Mouse (Mus musculus) stomach, embryonic 14.5 days (tissue): ENCODE data around the gene Btk. TPM values are rescaled to one million over a fixed set of nuclear protein-coding genes. Genes with fewer than 3 reads are reported as not detected.

Experiments used
- ATAC-seq: fragments of 200-750 bp; cut with Nextera tagmentation; 2 replicates; pipeline ENCODE4 v1.8.0; 2017; ENCODE audit warnings: low read depth, moderate TSS enrichment; ENCODE audit not compliant: insufficient number of reproducible peaks, insufficient read depth, low FRiP score
- H3K27ac ChIP-seq: fragments of 300-500 bp; sonication (generic); 2 replicates; pipeline ENCODE4 v1.5.1; 2014; ENCODE audit warnings: mild to moderate bottlenecking, low read length, moderate library complexity, mixed read lengths
- H3K27me3 ChIP-seq: fragments of 300-500 bp; sonication (generic); 2 replicates; pipeline ENCODE4 v1.6.1; 2014; ENCODE audit warnings: low read length, control low read depth, mixed read lengths; ENCODE audit not compliant: control insufficient read depth, insufficient read depth
- H3K36me3 ChIP-seq: fragments of 300-500 bp; sonication (generic); 2 replicates; pipeline ENCODE4 v1.6.1; 2014; ENCODE audit warnings: mild to moderate bottlenecking, control low read depth, low read length, moderate library complexity, mixed read lengths; ENCODE audit not compliant: control insufficient read depth, insufficient read depth
- H3K4me1 ChIP-seq: fragments of 300-500 bp; sonication (generic); 2 replicates; pipeline ENCODE4 v1.6.1; 2014; ENCODE audit warnings: low read length, control low read depth, mixed read lengths; ENCODE audit not compliant: control insufficient read depth, insufficient read depth
- H3K4me2 ChIP-seq: fragments of 300-500 bp; sonication (generic); replicated peaks from 2 replicates; pipeline ENCODE4 v1.6.1; 2014; ENCODE audit warnings: low read depth, low read length, control low read depth
- H3K4me3 ChIP-seq: fragments of 300-500 bp; sonication (generic); 2 replicates; pipeline ENCODE4 v1.5.1; 2014; ENCODE audit warnings: low read depth, low read length, control low read depth
- H3K9ac ChIP-seq: fragments of 300-500 bp; sonication (generic); replicated peaks from 2 replicates; pipeline ENCODE4 v1.6.1; 2014; ENCODE audit warnings: low read depth, mild to moderate bottlenecking, control low read depth, low read length, moderate library complexity, mixed read lengths
- H3K9me3 ChIP-seq: fragments of 300-500 bp; sonication (generic); 2 replicates; pipeline ENCODE4 v1.6.1; 2016; ENCODE audit warnings: low read depth, low read length, control low read depth; ENCODE audit not compliant: control insufficient read depth
- WGBS: fragments of 180-500 bp; shearing (Covaris S2); extraction: QIAGEN DNeasy Blood & Tissue Kit; methylation state at CpG from one replicate; pipeline ENCODE4 v1.1.7; 2014; 5-methylcytosine and 5-hydroxymethylcytosine counted together
- polyA plus RNA-seq: library from polyadenylated mRNA; unstranded; fragments of >200 nt; fragmentation: Nextera tagmentation; extraction: Ambion mirVana; gene quantifications from 2 replicates; pipeline ENCODE4 v1.2.1, GENCODE M21; 2014

Gene Btk
- polyA plus RNA-seq, 1 experiment from 2014 or later: 0.29 TPM

- no peaks in the 10 kb centered on the region for H3K9me3 ChIP-seq
- WGBS: 86% methylated on average over 4 of the region's 4 CpGs
- H3K9ac ChIP-seq: no peak overlapping the region
- H3K27me3 ChIP-seq: no peaks in the 10 kb centered on the region
- no peak for ATAC-seq
- no peak overlapping the region for H3K4me3 ChIP-seq
- no peak overlapping the region for H3K4me2 ChIP-seq
- no peak overlapping the region for H3K27ac ChIP-seq
- H3K4me1 ChIP-seq: no peaks in the 10 kb centered on the region
- peaks cover 4% of the 10 kb centered on the region; the same call in 1 of the 2 replicates for H3K36me3 ChIP-seq
Measured at GRCm38 (mm10) chrX:134588261-134588660, 4.9 kb upstream of the Btk start.

DNA sequence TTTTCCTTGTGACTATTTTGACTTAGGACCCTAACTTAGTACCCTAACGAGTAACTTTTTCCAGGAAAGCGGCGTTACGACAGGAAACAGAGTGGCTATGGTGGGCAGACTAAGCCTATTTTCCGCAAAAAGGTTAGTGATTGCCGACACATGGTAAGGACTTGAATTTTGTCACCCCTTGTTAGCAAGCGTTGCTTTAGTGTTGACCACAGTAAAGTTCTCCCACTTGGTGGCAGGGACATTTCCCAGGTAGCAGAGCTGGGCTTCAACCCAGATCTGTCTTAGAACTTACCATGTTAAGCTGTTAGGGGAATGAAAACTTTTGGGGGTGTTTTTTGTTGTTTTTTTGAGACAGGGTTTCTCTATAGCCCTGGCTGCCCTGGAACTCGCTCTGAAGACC is 3.1 kb upstream of the Btk start:
- H3K27ac ChIP-seq: no peak overlapping the region
- H3K4me3 ChIP-seq: peak overlapping the region; percentile 49
- H3K9ac ChIP-seq: peak overlapping the region; percentile 58
- H3K4me1 ChIP-seq: no peaks in the 10 kb centered on the region
- no peak for ATAC-seq
- H3K9me3 ChIP-seq: no peaks in the 10 kb centered on the region
- WGBS: 42% methylated on average over 8 of the region's 8 CpGs
- H3K27me3 ChIP-seq: no peaks in the 10 kb centered on the region
- H3K36me3 ChIP-seq: peaks cover 4% of the 10 kb centered on the region; the same call in 1 of the 2 replicates
- H3K4me2 ChIP-seq: peak overlapping the region; percentile 64

- no peaks in the 10 kb centered on the region for H3K27me3 ChIP-seq
- H3K4me2 ChIP-seq: peak within 1 kb of the TSS; percentile 64
- peak within 1 kb of the TSS; percentile 49 for H3K4me3 ChIP-seq
- H3K27ac ChIP-seq: peak within 1 kb of the TSS; percentile 84
- no peaks in the 10 kb centered on the region for H3K4me1 ChIP-seq
- WGBS: 17% methylated on average over 45 of the region's 45 CpGs
- ATAC-seq: peak; percentile 97
- no peaks in the 10 kb centered on the region for H3K9me3 ChIP-seq
- peaks cover 4% of the 10 kb centered on the region; the same call in 1 of the 2 replicates for H3K36me3 ChIP-seq
- H3K9ac ChIP-seq: peak within 1 kb of the TSS; percentile 58
Measured at GRCm38 (mm10) chrX:134585103-134586002, 2.0 kb upstream of the Btk start, which contains the start of gene Rpl36a. Gene Rpl36a, plus strand, starts transcription at chrX:134585654.

GRCm38 (mm10) chrX:134582270-134582669 is 1.1 kb downstream of the Btk start:
- H3K27me3 ChIP-seq: no peaks in the 10 kb centered on the region
- no peaks in the 10 kb centered on the region for H3K4me1 ChIP-seq
- WGBS: 84% methylated on average over 11 of the region's 11 CpGs
- no peaks in the 10 kb centered on the region for H3K36me3 ChIP-seq
- no peak overlapping the region for H3K4me3 ChIP-seq
- no peak overlapping the region for H3K4me2 ChIP-seq
- H3K9ac ChIP-seq: no peak overlapping the region
- no peak for ATAC-seq
- H3K27ac ChIP-seq: no peak overlapping the region
- H3K9me3 ChIP-seq: no peaks in the 10 kb centered on the region

DNA sequence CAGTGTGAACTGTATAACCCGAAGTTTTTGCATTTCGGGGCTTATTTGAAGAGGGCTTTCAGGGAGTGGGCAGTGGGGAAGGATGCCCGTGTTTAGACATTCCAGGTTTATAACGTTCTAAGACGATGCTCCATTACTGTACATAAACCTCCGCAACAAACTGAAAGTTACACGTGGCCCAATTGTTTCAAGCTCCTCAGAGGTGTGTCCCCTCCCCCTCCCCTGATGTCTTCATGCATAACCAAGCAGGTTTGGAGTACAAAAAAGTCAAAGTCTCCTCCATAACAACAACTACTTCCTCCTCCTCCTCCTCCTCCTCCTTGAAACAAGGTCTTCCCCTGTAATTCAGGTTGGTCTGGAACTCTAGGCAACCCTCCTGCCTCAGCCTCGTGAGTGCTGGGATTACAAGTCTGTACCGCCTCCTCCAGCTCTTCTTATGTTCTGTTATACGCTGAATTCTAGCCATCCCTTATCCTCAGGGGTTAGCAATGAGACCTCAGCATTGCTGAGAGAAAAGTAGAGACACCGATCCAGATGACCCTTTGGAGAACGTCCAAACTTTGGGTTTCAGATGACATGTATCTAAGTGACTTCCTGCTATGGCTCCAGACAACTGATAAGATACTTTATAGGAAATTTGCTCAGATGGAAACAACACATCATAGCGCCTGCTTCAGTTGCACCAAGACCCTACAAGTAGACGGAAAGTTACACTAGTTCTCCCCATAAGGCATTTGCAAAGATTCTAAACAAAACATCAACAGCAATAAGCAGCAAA is 2.7 kb downstream of the Btk start:
- no peaks in the 10 kb centered on the region for H3K27me3 ChIP-seq
- no peak for ATAC-seq
- no peaks in the 10 kb centered on the region for H3K4me1 ChIP-seq
- H3K4me3 ChIP-seq: no peak overlapping the region
- WGBS: 86% methylated on average over 14 of the region's 14 CpGs
- H3K9ac ChIP-seq: no peak overlapping the region
- no peak overlapping the region for H3K27ac ChIP-seq
- no peaks in the 10 kb centered on the region for H3K36me3 ChIP-seq
- no peak overlapping the region for H3K4me2 ChIP-seq
- H3K9me3 ChIP-seq: no peaks in the 10 kb centered on the region

DNA sequence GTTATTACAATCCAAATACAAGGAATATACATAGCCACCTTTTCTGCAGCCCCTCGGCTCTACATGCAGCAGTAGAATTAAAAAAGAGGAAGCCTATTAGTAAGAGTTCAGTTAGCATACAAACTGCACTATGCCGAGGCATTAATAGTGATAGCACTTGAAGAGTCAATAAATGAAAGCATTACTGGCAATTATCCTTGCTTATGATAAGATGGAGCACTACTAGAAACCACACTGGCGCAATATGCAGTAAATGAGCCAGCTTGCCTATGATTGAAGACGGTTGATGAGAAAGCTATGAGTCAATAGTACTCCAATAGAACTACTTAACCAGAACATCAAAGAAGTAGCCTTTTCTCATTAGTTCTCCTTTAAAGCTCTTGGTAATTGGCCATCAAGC is 5.5 kb downstream of the Btk start:
- Histone ChIP-seq H3K9me3 (no peaks in the 10 kb centered on the region), H3K4me1 (no peaks in the 10 kb centered on the region), H3K36me3 (no peaks in the 10 kb centered on the region), H3K4me2 (no peak overlapping the region), H3K27ac (no peak overlapping the region), H3K27me3 (no peaks in the 10 kb centered on the region), H3K4me3 (no peak overlapping the region), H3K9ac (no peak overlapping the region)
- ATAC-seq: no peak
- whole genome bisulfite sequencing: 84% methylated on average over 4 of the region's 4 CpGs

DNA sequence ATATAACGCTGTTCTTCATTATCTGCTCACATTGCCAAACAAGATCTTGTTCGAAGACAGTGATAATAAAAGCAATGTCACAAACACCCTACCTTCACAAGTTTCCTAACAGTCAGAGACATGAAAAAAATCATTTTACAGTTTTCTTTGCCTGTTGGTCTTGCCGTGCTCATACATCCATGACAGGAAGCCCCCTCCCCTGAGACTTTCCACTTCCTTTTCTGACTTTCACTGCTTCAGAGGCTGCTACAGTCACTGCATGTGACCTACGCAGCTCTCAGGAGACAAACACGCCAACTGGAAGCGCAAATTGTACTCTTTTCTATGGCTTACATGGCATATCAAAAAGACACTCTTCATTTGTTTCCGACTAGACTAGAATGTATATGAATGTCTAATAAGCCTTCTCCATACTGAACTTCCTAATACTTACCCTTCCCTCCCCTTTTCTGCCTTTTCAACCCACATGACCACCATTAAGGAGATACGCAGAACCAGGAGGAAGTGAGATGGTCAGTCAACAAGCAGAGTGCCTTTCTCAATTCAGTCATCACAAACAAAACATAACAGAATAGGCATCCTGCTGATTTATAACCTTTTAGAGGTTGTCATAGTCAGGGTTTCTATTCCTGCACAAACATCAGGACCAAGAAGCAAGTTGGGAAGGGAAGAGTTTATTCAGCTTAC is 16.7 kb downstream of the Btk start:
- H3K4me1 ChIP-seq: no peaks in the 10 kb centered on the region
- H3K27me3 ChIP-seq: no peaks in the 10 kb centered on the region
- H3K4me3 ChIP-seq: no peak overlapping the region
- ATAC-seq: no peak
- H3K36me3 ChIP-seq: no peaks in the 10 kb centered on the region
- no peak overlapping the region for H3K4me2 ChIP-seq
- H3K9me3 ChIP-seq: no peaks in the 10 kb centered on the region
- 89% methylated on average over 8 of the region's 8 CpGs for WGBS
- no peak overlapping the region for H3K27ac ChIP-seq
- no peak overlapping the region for H3K9ac ChIP-seq

GRCm38 (mm10) chrX:134564326-134564725 is 19.0 kb downstream of the Btk start:
- Histone ChIP-seq H3K36me3 (no peaks in the 10 kb centered on the region), H3K9me3 (no peaks in the 10 kb centered on the region), H3K4me3 (no peak overlapping the region), H3K27me3 (no peaks in the 10 kb centered on the region), H3K9ac (no peak overlapping the region), H3K27ac (no peak overlapping the region), H3K4me2 (no peak overlapping the region), H3K4me1 (no peaks in the 10 kb centered on the region)
- ATAC-seq: no peak
- 82% methylated on average over 4 of the region's 4 CpGs for WGBS
